Mouse (Mus musculus): Measurements from ENCODE around the gene Slc5a10.

Slc5a10 gene

GRCm38 (mm10) chr11:61720636-61721035 lies at the start of gene Slc5a10:
Slc5a10 (minus strand) TSS chr11:61720826.
- no peak for DNase-seq

- peak; percentile 100 for DNase-seq
These were observed 41.2 kb upstream of the Slc5a10 start, which contains the start of gene Prpsap2 for GRCm38 (mm10) chr11:61761584-61762407. Prpsap2 (minus strand) TSS chr11:61762088.

- DNase-seq, result peak; percentile 40
These were observed 39.9 kb upstream of the Slc5a10 start for GRCm38 (mm10) chr11:61760518-61760917.

GRCm38 (mm10) chr11:61757151-61757550 lies 36.5 kb upstream of the Slc5a10 start:
- no peak for DNase-seq

- DNase-seq, result peak; percentile 26
These were observed 31.0 kb upstream of the Slc5a10 start for GRCm38 (mm10) chr11:61751612-61752011.

GRCm38 (mm10) chr11:61747161-61747560 lies 26.5 kb upstream of the Slc5a10 start:
- DNase-seq, result no peak

GRCm38 (mm10) chr11:61745781-61746180 lies 25.2 kb upstream of the Slc5a10 start:
- no peak for DNase-seq

- DNase-seq, result no peak
These were observed 23.8 kb upstream of the Slc5a10 start for GRCm38 (mm10) chr11:61744460-61744859.

- no peak for DNase-seq
These were observed 23.1 kb upstream of the Slc5a10 start for GRCm38 (mm10) chr11:61743768-61744167.

- no peak for DNase-seq
These were observed 19.9 kb upstream of the Slc5a10 start for GRCm38 (mm10) chr11:61740500-61740899.

GRCm38 (mm10) chr11:61737290-61737689 lies 16.7 kb upstream of the Slc5a10 start:
- no peak for DNase-seq

GRCm38 (mm10) chr11:61732672-61733071 lies 12.0 kb upstream of the Slc5a10 start:
- no peak for DNase-seq

- DNase-seq, result no peak
These were observed 7.4 kb upstream of the Slc5a10 start for GRCm38 (mm10) chr11:61728037-61728436.

GRCm38 (mm10) chr11:61722077-61722476 lies 1.5 kb upstream of the Slc5a10 start:
- DNase-seq, result no peak

GRCm38 (mm10) chr11:61719826-61720225 lies 800 bp downstream of the Slc5a10 start:
- DNase-seq, result no peak

GRCm38 (mm10) chr11:61719387-61719786 lies 1.2 kb downstream of the Slc5a10 start:
- DNase-seq, result no peak

GRCm38 (mm10) chr11:61717990-61718389 lies 2.6 kb downstream of the Slc5a10 start:
- no peak for DNase-seq

- no peak for DNase-seq
These were observed 5.5 kb downstream of the Slc5a10 start for GRCm38 (mm10) chr11:61715130-61715529.

- peak; percentile 70 for DNase-seq
These were observed 6.1 kb downstream of the Slc5a10 start for GRCm38 (mm10) chr11:61714346-61715117.

GRCm38 (mm10) chr11:61713157-61713855 lies 7.3 kb downstream of the Slc5a10 start:
- DNase-seq, result no peak

GRCm38 (mm10) chr11:61708928-61709327 lies 11.7 kb downstream of the Slc5a10 start:
- no peak for DNase-seq

GRCm38 (mm10) chr11:61706232-61706631 lies 14.4 kb downstream of the Slc5a10 start:
- DNase-seq, result no peak

- no peak for DNase-seq
These were observed 15.0 kb downstream of the Slc5a10 start for GRCm38 (mm10) chr11:61705581-61705980.

All from thymus, postnatal 25 days (tissue).